Mouse (Mus musculus) embryo, embryonic 11.5 days (tissue): Measurements from ENCODE around the gene Slc44a4.
A peak's percentile ranks its signal among the peaks of the same experiment; 100 is the strongest.
"Not testable (repeated sequence)": the region's sequence is repeated elsewhere in the genome, so short reads cannot be mapped to it uniquely, and the experiment has no call there.

Experiments used
- DNase-seq: peaks from one replicate; pipeline ENCODE4 v3.0.0-alpha.2; 2012; ENCODE audit warnings: low read depth, low spot score

Gene Slc44a4

DNA sequence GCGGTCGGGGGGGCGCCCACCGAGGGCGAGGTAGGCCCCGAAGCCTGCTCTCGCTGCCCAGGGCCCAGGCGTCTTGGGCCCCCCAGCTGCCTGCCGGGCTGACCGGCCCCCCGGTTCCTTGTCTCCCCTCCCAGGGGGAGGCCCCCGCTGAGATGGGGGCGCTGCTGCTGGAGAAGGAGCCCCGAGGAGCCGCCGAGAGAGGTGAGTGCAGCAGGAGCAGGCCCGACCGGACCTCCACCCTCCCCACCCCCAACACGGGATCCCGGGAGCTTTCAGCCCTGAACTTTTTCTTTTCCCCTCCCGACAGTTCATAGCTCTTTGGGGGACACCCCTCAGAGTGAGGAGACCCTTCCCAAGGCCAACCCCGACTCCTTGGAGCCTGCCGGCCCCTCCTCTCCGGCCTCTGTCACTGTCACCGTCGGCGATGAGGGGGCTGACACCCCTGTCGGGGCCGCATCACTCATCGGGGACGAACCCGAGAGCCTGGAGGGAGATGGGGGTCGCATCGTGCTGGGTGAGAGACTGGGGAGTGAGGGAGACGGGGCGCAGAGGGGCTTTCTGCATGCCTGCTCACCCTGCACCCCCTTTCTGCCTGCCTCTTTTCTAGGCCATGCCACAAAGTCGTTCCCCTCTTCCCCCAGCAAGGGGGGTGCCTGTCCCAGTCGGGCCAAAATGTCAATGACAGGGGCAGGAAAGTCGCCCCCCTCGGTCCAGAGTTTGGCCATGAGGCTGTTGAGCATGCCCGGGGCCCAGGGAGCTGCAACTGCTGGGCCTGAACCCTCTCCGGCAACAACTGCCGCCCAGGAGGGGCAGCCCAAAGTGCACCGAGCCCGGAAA, 15.0 kb upstream of the Slc44a4 start:
- no peak for DNase-seq

DNA sequence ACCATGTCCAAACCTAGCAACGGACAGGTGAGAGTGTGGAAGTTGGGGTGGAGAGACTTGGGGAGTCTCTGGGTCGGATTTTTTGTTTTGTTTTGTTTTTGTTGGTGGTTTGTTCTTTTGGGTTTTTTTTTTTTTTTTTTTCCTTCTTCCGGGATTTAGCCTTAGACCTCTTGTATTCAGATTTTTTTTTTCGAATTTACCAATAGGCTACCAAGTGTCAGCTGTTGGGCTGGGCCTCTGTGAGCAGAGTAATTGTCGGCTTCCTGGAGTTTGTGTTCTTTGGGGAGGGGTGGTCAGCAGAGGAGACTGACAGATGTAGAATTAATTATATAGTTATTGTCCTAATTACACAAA, 14.4 kb upstream of the Slc44a4 start:
- DNase-seq: no peak

DNA sequence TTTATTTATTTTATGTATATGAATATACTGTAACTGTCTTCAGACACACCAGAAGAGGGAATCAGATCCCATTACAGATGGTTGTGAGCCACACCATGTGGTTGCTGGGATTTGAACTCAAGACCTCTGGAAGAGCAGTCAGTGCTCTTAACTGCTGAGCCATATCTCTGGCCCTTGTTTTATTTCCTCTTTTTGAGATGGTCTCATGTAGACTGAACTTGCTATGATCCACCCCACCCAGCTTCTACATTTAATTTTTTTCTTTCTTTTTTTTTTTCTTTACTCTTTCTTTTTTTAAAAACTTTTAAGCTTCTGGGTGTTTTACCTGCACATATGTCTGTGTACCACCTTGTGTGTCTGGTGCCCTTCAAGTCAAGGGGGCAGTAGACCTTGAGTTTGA, 13.4 kb upstream of the Slc44a4 start:
- DNase-seq: not testable (repeated sequence)

DNA sequence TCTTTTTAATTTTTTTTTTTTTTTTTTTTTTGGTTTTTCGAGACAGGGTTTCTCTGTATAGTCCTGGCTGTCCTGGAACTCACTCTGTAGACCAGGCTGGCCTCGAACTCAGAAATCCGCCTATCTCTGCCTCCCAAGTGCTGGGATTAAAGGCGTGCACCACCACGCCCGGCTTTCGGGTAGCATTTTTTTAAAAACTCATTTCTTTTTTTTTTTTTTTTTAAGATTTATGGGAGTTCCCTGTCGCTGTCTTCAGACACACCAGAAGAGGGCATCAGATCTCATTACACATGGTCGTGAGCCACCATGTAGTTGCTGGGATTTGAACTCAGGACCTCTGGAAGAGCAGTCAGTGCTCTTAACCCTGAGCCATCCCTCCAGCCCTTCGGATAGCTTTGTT, 12.3 kb upstream of the Slc44a4 start:
- not testable (repeated sequence) for DNase-seq

DNA sequence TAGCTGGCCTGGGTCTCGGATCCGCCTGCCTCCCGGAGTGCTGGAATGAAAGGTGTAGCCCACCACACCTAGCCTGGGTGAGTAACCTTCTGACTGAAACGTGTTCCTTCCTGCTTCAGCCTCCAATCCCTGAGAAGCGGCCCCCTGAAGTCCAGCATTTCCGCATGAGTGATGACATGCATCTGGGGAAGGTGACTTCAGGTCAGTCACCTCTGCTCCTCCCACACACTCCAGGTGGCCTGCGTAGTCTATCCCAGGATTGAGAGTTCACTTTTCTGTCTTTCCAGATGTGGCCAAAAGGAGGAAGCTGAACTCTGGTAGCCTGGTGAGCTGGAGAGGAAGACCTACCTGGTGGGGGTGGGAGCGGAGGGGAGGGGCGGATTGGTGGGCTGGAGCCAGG, 11.4 kb upstream of the Slc44a4 start:
- DNase-seq: no peak

DNA sequence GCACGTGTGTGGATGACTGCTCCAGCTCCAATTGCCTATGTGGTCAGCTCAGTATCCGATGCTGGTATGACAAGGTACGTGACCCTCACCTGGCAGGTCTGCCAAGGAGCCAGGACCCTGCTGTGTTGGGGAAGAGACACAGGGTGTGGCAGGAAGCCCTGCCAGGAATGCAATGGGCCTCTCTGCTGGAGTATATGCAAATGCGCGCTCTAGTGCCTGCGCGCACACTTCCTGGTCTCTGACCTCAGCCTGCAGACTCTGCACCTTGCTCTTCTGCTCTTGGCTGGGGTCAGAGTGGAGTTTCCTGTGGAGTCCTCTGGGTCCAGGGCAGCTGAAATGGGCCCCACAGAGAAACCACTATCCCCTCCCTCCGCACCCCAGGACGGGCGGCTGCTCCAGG, 3.3 kb upstream of the Slc44a4 start:
- no peak for DNase-seq

DNA sequence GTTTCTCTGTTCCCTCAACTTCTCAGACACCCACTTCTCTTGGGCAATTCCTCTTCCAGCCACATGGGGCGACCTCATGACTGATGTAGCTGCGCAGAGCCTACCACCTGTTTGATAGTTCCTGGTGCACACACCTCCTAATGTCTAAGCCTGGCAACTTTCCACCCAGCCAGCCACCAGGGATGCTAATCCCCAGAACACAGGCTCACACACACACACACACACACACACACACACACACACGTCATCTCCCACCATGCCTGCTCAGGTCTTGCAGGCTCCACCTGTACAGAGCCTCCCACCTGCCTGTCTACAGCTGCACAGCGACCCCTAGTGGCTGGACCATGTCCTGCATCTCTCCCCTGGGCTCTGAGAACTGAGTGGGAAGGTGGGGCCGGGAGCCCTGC, 2.3 kb upstream of the Slc44a4 start:
- no peak for DNase-seq

DNA sequence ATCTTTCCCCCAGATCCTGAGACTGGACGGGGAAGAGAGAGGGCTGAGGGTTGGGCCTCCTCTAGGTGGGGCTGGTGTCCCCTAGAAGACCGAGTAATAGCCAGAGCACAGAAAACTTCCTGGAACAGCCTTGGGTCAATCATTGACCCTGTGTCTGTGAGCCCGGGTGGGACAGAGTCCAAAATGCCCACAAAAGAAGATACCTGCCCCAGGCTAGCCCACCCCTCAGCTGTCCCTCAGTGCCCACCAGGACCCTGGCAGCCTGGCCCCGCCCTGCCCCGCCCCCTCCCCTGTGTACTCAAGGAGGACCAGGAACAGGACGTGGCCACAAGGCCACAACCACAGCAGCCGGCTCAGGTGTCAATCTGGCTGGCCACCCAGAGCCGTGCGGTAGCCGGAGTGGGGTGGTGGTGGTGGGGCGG, 1.2 kb downstream of the Slc44a4 start:
- DNase-seq: no peak

DNA sequence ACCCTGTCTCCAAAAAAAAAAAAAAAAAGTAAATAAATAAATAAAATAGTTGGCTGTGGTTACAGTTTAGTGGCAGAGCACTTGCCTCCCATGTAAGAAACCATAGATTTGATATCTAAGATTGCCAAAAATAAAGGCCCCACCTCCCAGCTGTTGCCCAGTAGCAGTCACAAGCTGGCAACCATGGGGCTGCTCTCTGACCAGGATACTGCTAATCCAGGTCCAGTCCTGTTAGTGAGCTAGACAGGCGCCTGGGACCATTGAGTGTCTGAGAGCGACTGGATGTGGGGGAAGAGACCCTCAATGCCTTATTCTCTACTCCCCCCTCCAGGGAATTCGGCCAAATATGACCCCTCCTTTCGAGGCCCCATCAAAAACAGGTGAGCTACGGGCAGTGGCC, 2.0 kb downstream of the Slc44a4 start:
- no peak for DNase-seq

DNA sequence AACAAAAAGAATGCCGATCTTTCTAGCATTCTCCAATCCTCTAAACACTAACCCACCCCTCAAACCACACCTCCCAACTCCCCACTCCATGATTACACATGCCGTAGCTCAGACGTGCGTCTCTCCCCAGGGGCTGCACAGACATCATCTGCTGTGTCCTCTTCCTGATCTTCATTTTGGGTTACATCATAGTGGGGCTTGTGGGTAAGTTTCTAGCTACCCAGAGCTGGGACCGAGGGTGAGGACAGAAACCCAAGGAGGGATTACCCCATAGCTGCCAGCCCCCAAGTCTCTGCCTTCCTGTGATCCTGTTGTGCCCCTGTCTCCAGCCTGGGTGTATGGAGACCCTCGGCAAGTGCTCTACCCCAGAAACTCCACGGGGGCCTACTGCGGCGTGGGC, 2.9 kb downstream of the Slc44a4 start:
- DNase-seq: no peak

DNA sequence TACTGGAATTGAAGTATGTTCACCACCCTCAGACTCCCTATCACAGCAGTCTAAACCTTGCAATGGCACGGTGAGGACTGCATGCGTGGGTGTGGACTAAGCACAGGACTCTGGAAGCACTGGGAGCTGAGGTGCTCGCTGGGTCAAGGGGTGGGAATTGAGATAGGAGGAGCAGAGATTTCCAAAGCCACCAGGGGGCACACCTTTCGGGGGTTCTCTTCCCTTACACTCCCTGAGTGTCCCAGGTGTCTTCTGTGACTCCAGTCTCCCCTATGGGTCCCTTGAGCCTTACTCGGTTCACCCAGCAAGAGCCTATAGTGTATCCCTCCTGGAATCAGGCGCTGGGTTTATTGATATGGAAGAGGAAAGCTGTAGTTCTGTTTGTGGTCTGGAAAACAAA, 8.7 kb downstream of the Slc44a4 start:
- DNase-seq: no peak

DNA sequence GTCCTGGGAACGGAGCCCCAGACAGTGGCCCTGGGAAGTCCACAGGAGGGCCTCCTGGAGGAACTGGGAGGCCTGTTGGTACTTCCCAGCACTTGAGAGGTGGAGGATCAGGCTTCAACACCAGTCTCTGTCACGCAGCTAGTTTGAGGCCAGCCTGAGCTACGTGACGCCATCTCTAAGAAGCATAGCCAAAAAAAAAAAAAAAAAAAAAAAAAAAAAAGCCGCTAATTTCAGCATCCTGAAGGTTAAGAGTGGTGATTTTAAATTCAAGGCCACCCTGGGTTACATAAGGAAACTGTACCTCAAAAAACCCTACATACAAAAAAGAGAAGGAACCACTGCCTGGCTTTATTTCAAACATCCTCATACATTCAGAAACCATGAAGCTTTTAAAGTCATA, 10.0 kb downstream of the Slc44a4 start:
- no peak for DNase-seq

DNA sequence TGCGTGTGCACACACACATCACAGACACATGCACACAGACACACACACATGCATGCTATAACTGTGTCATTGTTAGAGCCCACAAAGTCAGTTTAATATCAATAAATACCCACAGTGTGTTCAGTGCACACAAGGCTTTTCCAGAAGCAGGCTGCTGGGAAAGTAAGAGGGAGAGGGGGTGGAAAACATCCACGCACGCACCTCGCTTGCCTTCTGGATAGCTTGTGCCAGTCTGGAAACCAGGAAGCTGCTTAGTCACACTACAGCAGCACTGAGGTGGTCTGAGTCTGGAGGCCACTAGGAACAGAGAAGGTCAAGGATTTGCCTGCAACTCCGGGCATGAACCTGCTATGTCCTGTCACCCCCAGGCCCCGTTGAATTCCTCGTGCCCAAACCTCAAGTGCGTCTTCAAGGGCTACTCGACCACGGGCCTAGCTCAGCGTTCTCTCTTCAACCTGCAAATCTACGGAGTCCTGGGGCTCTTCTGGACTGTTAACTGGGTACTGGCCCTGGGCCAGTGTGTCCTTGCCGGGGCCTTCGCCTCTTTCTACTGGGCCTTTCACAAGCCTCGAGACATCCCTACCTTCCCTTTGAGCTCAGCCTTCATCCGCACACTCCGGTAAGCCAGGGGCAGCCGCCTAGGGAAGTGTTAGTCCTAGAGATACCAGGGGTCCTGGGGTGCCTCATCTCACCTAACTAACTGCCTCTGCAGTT, 13.2 kb downstream of the Slc44a4 start:
- DNase-seq: no peak

DNA sequence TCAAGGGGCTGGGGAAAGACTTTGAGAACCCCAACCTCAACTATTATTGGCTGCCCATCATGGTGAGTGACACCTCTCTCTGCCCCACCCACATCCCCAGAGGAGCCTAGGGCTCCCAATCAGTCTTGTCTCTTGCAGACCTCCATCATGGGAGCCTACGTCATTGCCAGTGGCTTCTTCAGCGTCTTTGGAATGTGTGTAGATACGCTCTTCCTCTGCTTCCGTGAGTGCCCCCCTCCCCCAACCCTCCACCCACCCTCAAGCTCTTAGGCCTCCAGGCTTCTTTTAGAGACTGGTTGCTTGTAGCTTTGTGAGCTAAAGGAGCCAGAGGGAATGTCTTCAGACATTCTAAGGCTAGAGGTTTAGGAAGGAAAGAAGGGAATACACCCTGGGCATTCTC, 14.6 kb downstream of the Slc44a4 start:
- DNase-seq: no peak

DNA sequence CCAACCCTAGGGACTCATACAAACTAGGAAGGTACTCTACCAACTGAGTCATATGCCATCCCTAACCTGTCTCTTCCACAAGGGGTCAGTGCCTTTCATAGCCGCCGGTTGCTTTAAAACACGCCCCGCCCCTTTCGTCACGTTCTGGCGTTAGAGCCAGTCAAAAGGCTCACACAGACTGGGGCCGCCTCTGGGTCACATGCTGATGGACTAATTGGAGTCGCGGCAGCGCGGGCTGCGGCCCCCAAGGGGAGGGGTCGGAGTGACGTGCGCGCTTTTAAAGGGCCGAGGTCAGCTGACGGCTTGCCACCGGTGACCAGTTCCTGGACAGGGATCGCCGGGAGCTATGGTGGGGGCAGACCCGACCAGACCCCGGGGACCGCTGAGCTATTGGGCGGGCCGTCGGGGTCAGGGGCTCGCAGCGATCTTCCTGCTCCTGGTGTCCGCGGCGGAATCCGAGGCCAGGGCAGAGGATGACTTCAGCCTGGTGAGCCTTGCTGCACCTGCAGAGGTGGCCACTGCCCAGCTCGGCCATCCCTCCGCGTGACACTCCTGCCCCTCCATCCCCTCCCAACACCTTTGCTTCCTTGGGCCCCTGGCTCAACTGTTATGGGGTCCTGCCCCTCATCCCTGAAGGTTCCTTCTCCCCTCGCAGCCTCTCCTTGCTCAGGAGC, 16.9 kb downstream of the Slc44a4 start, which contains the start of gene Neu1:
Gene Neu1 (plus strand): TSS at position 193 of the 674 bp plus-strand sequence.
- DNase-seq: peak; percentile 96

DNA sequence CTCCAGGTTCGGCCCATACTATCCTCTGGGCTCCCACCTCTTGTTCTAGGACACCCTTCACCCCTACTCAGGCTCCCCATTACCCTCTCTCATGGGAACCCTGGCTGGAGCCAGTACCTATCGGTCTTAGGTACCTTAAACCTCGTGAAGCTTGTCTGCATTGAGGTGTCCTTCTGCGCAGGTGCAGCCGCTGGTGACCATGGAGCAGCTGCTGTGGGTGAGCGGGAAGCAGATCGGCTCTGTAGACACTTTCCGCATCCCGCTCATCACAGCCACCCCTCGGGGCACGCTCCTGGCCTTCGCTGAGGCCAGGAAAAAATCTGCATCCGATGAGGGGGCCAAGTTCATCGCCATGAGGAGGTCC, 17.5 kb downstream of the Slc44a4 start:
- DNase-seq: no peak

DNA sequence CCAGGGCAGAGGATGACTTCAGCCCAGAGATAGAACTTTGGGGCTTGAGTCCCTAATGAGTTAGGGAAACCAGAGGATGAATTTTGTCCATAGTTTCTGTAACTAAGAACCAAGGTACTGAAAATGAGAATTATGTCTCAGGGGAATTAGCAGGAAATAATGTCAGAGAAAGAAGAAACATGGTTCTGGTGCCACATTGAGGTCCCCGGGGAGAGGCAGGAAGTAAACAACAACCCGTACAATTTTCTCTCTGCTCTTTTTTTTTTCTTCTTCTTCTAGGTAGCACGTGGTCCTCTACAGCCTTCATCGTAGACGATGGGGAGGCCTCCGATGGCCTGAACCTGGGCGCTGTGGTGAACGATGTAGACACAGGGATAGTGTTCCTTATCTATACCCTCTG, 18.0 kb downstream of the Slc44a4 start:
- DNase-seq: no peak

DNA sequence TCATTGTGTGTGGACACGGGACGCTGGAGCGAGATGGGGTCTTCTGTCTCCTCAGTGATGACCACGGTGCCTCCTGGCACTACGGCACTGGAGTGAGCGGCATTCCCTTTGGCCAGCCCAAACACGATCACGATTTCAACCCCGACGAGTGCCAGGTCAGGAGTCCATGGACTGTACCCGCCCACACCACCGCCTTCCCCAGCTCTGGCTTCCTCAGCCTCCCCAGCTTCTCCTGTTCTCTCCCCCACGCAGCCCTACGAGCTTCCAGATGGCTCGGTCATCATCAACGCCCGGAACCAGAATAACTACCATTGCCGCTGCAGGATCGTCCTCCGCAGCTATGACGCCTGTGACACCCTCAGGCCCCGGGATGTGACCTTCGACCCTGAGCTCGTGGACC, 19.8 kb downstream of the Slc44a4 start:
- DNase-seq: no peak

DNA sequence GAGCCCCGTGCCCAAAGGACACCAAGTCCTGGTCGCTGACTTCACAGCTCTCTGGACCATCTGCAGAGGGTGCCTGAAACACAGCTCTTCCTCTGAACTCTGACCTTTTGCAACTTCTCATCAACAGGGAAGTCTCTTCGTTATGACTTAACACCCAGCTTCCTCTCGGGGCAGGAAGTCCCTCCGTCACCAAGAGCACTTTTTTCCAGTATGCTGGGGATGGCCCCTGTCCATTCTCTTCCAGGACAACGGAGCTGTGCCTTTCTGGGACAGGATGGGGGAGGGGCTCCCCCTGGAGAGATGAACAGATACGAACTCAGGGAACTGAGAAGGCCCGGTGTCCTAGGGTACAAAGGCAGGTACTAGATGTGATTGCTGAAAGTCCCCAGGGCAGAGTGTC, 20.6 kb downstream of the Slc44a4 start:
- no peak for DNase-seq

DNA sequence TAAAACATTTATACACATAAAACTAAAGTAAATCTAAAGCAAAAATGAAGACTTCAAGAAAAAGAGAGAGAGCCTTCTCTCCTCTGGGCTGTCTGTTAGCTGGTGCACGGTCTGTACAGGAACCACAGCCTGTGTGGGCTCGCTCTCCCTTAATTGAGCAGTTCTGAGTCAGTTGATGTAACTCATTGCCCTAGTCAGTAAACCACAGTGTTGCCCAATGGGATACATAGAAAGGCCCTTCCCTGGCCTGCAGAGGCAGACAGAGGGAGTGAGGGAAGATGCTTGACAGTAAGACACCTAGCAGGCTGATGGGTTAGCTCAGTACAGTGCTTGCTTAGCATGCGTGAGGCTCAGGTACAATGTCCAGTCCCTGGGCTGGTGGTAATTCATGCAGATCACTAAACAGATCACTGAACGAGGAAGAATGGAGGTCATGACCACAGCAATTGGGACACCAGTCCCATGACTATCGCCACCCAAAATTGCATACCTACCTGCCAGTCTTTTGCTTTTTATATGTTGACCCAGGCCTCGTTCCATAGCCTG, 23.8 kb downstream of the Slc44a4 start:
- no peak for DNase-seq

DNA sequence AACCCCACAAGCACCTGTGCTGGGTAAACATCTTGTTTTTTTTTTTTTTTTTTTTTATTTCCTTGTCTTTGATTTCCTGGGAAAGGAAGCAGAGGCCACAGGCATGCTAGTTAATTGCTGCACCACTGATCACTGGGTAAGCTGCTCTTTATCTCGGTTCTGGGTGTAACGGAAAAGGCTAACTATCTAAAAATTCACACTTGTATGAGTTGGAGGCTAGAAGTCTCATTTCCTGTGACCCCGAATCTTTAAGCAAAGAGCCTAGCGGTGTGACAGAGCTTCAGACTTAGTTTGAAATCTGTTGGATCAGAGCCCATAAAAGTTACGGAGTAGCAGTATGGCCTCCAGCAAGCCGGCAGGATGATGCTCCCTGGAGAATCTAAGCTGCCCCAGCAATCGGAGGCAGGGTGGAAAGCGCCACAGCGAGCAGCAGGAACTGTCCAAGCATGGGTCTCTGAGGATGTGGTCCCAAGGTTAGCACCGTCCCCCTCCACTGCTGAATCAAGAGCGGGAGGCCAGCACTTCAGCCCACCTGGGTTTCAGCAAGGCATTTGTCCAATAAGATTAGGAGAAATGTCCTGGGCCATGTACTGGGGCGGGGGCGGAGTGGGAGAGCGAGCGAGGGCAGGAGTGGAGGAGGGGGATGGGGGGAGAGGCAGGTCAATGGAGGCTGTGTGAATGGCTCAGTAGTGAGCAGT, 27.2 kb downstream of the Slc44a4 start:
- no peak for DNase-seq
